Mouse (Mus musculus): ENCODE data around the gene Gpx3.

The Gpx3 gene

DNA sequence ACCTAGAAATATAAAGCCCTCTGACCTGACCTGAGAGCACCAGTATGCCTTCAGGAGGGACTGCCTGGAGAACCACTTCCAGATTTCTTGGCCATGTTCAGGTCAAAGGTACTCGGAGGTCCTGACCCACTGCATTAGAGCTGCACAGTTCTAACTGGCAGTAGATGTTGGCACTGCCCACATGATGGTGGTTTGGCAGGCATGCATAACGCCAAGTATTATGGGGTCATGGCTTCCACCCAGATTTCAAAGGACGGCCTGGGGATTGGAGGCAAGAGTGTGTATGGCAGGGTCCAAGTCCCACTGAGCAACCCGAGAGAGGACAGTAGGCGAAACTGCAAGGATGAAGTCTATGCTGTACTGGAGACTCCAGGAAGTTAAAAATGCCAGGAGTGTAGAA is 11.6 kb downstream of the Gpx3 start:
- no peak for DNase-seq

- no peak for DNase-seq
These were observed 15.2 kb downstream of the Gpx3 start for GRCm38 (mm10) chr11:54917461-54917860.

DNA sequence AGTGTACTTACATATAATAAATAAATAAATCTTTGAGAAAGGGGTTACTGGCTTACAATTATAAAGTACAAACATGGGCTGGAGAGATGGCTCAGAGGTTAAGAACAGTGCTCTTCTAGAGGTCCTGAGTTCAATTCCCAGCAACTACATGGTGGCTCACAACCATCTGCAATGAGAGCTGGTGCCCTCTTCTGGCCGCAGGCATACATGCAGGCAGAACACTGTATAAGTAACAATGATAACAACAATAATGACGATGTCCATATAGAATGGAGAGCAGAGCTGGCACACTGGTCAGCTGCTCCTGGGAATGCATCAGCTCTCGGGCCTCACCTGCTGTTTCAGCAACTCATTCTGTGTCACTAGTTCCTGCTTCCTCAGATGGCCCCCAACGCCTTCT is 16.0 kb downstream of the Gpx3 start:
- DNase-seq: no peak

DNA sequence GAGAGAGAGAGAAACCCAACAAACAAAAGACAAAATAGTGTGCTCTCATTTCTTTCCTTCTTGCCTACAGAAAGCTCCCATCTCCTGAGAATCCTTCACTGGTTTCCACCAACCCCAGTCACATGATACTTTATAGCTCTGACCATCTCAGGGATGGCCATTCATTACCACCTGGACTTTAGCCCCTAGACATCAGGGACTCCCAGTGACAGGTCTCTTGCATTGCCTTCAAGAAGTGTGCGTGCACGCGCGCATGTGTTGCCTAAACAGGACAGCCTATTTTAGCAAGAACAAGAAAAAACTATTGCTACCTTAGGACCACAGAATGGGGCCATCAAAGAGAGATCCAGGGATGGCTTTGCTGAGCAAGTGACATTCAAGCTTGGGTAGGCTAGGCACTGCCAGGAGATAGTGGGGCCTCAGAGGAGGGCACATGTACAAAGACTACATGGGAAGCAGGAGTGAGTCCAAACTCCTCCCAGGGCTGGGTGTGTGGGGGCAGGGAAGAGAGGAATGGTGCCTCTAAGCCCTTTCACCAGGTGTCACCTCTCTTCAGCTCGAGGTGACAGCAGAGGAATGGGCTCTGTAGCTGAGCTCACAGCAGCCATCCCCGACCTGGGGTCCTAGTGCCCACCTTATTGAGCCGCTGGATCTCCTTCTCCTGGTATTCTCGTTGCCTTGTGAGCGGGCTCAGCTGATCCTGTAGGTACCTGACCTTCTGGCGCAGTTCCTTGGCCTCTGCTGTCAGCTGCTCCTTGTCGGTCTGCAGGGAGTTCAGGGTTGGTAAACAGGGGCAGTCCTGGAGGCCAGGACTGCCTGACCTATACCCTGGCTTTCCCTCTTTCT is 18.1 kb downstream of the Gpx3 start:
- DNase-seq: no peak

DNA sequence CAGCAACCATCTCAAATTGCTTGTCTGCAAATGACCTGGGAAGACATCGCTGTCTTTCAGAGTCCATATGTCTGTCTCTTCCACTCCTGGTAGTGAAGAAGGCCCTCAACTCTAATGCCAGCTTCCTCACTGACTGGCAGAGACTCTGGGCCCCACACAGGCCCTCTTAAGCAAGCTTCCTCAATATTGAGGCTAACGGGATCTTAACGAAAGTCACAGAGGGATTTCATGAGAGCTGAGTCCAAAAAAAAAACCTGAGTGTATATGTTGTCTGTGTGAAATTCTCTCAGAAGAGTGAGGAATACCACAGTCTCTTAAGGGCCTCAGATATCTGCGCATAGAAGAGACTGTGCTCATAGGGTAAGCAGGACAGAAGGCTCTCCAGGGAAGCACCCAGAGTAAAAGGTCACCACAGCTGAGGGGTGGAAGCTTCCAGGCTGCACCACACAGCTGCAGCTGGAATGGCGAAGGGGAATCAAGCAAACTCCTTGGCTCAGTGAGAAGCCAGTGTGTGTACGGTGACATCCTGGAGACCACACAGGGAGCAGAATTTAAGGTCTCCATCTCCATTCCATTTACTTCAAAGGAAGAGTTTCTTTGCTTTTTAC is 18.8 kb downstream of the Gpx3 start:
- no peak for DNase-seq

GRCm38 (mm10) chr11:54921798-54922197 is 19.5 kb downstream of the Gpx3 start:
- DNase-seq: peak; percentile 60

- DNase-seq: no peak
These were observed 20.2 kb downstream of the Gpx3 start for GRCm38 (mm10) chr11:54922488-54922887.

DNA sequence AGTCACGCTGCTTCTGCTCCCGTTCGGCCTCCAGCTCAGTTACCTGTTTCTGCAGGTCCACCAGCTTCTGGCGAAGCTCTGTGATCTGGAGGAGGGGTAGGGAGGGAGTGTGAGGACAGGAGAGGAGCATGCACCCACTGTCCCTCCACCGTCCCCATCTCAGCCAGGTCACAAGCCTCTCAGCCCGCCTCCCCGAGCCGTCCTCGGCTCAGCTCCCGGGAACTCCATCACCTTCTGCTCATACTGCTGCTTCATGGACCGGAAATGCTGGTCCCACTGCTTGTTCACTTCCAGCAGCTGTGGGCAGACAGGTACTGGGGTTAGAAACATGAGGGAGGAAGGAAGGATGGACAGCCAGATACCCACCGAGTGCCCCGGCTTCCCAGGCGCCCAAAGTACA is 21.9 kb downstream of the Gpx3 start:
- no peak for DNase-seq

- peak; percentile 78 for DNase-seq
These were observed 25.3 kb downstream of the Gpx3 start for GRCm38 (mm10) chr11:54927346-54928140.

DNA sequence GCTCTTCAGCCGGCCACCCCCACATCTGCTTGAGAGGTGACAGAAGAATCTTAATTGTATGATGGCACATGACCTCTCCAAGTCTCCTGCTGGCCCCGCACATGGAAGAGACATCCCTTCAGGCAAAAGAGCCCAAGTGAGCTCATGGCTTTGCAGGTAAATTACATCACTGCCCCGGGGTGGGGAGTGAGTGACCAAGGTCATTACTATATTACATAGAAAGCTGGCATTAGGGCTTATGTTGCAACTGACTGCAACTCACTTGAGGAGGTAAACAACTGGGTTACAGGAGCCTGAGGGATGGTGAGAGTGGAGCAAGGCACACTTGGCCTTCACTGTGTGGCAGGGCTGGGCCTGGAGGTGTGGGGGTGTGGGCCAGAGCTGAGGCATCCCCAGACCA is 26.0 kb downstream of the Gpx3 start:
- no peak for DNase-seq

GRCm38 (mm10) chr11:54928886-54929285 is 26.6 kb downstream of the Gpx3 start:
- DNase-seq: no peak

DNA sequence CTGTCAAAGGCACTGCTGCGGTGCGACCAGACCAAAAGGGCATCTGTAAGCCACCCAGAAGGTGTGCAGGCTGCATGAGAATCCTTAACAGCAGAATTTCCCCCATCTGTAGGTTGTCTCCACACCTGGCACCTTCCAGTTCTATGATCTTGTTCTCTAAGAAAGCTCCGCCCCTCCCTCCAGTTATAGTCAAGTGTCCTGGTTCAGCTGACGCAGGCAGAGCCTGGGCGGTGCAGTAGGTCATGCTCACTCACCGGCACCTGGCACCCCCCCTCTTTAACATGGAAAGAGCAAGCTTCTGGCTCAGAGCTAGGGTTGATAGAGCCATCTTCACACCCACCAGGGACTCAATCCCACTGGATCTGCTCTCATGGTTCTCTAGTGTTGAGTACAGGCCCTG is 27.0 kb downstream of the Gpx3 start:
- DNase-seq: no peak

- DNase-seq: no peak
These were observed 27.5 kb downstream of the Gpx3 start for GRCm38 (mm10) chr11:54929744-54930143.

- DNase-seq: peak; percentile 65
These were observed 28.2 kb downstream of the Gpx3 start for GRCm38 (mm10) chr11:54930318-54930979.

DNA sequence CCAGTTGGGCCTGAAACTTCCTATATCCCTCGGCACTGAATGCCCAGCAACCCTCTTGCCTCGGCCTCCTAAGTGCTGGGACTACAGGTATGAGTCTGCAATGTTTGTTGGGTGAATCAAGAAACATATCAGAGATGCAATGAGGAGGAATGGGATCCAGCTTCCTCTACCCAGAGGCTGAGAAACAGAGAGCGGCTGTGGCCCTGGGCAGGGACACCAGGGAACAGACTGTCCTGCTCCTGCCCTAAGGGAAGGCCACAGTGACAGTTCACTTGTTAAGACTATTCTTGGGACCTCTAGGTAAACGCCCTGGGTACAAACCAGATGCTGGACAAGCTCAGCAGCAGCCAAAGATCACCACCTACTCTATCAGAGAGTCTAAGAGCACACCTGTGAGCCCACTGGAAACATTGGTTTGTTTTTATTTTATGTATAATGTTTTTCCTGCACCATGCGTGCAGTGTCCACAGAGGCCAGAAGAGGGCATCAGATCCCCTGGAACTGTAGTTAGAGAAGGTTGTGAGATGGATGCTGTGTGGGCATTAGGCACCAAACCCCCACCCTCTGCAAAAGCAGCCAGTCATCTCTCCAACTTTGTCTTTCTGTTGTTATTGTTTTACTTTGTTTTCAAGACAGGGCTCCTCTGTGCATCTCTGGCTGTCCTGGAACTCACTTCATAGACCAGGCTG is 29.3 kb downstream of the Gpx3 start:
- peak; percentile 32 for DNase-seq

- DNase-seq: no peak
These were observed 30.3 kb downstream of the Gpx3 start for GRCm38 (mm10) chr11:54932540-54932939.

- no peak for DNase-seq
These were observed 31.9 kb downstream of the Gpx3 start for GRCm38 (mm10) chr11:54934198-54934597.

DNA sequence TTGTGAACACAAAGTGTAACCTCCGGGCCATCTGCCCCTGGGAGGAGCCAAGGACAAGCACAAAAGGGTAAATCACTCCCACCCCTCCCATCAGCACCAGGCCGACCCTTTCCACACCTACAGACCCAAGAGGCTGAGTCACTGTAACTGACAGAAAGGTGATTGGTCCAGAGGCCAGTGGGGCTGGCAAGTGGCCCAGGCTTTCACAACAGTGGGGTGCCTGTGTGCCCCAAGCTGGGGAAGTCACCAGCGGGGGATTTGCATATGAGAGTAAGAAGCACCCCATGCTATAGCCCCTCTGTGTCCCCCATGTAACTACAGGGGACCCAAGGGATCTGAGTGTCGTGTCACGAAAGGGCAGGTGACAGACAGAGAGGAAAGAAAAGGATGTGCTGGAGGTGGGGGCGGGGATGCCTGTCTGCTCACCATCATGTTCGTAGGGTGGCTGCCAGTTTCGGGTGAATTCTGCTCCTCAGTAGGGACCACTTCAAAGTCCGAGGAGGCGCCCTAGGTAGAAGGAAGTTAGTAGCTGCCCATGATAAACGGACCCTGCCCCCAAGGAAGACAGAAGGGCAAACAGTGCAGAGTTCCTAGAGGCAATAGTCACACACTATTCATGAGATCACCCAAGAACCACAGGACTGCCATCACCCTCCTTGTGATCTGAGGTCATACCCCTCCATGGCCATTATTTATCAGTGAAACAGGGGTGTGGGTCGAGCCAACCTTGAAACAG is 34.0 kb downstream of the Gpx3 start:
- no peak for DNase-seq

GRCm38 (mm10) chr11:54936771-54937140 is 34.5 kb downstream of the Gpx3 start:
- no peak for DNase-seq

DNA sequence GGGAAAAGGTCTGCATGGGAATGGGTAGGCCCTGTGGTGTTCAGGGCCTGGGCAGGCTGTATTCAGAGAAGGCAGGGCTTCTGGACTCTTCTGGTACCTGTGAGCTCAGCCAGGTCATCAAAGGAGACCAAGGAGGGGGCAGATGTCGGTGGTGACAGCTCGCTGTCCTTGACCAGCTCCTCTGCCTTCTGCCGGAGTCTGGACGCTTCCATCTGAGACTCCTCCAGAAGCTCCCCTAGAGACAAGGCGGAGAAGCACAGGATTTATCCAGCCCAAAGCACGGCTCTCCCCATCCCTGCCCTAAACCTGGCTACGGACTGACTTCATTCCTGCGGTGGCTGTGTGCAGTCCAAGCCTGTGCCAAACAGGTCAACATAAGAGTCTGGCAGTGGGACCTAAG is 37.2 kb downstream of the Gpx3 start:
- no peak for DNase-seq

GRCm38 (mm10) chr11:54940056-54940455 is 37.8 kb downstream of the Gpx3 start:
- no peak for DNase-seq

GRCm38 (mm10) chr11:54944702-54945101 is 42.4 kb downstream of the Gpx3 start:
- no peak for DNase-seq

Measured in embryo, embryonic 11 days (tissue).